Mouse (Mus musculus) liver, embryonic 14.5 days (tissue): Measurements from ENCODE around the gene Hoxa3. TPM values are rescaled to one million over a fixed set of nuclear protein-coding genes. Genes with fewer than 3 reads are reported as not detected.

Experiments
- ATAC-seq: fragments of 200-750 bp; cut with Nextera tagmentation; 2 replicates; pipeline ENCODE4 v1.8.0; 2017; ENCODE audit warnings: moderate number of reproducible peaks, mild to moderate bottlenecking, moderate library complexity; ENCODE audit not compliant: insufficient read depth
- DNase-seq, 3 experiments: peaks; one replicate each; pipeline ENCODE4 v3.0.0-alpha.2; 2012 to 2013; ENCODE audit warnings: low read depth in 3 of 3, low spot score in 3 of 3
- H3K27ac ChIP-seq: fragments of 300-500 bp; sonication (generic); 2 replicates; pipeline ENCODE4 v1.5.1; 2014; ENCODE audit warnings: moderate library complexity, mild to moderate bottlenecking, control low read depth, inconsistent platforms
- H3K27me3 ChIP-seq: fragments of 300-500 bp; sonication (generic); 2 replicates; pipeline ENCODE4 v1.6.1; 2014; ENCODE audit warnings: mild to moderate bottlenecking, low read length, moderate library complexity; ENCODE audit not compliant: control insufficient read depth, insufficient read depth
- H3K36me3 ChIP-seq: fragments of 300-500 bp; sonication (generic); replicated peaks from 2 replicates; pipeline ENCODE4 v1.6.1; 2014; ENCODE audit warnings: low read depth; ENCODE audit not compliant: control insufficient read depth, insufficient read depth
- H3K4me1 ChIP-seq, 2 experiments: fragments of 200-500 bp in 1 of 2; fragments of 300-500 bp in 1 of 2; sonication (generic) in 1 of 2; replicated peaks; 2 replicates each; pipeline ENCODE4 v1.6.1; 2012 to 2014; ENCODE audit warnings: antibody characterized with exemption in 1 of 2, inconsistent platforms in 1 of 2, low read length in 1 of 2; ENCODE audit not compliant: control insufficient read depth in 2 of 2, insufficient read depth in 2 of 2
- H3K4me2 ChIP-seq: fragments of 300-500 bp; sonication (generic); 2 replicates; pipeline ENCODE4 v1.6.1; 2014; ENCODE audit warnings: low read depth, mild to moderate bottlenecking, control low read depth, moderate library complexity
- H3K4me3 ChIP-seq, 2 experiments: fragments of 200-500 bp in 1 of 2; fragments of 300-500 bp in 1 of 2; sonication (generic) in 1 of 2; 2 replicates each; pipeline ENCODE4 v1.5.1; 2012 to 2014; ENCODE audit warnings: low read depth in 2 of 2, low read length in 2 of 2, mild to moderate bottlenecking in 2 of 2, control low read depth in 1 of 2, inconsistent platforms in 1 of 2, moderate library complexity in 1 of 2; ENCODE audit not compliant: insufficient read depth in 1 of 2
- H3K9ac ChIP-seq: fragments of 300-500 bp; sonication (generic); replicated peaks from 2 replicates; pipeline ENCODE4 v1.6.1; 2014; ENCODE audit warnings: mild to moderate bottlenecking, control low read depth, moderate library complexity
- H3K9me3 ChIP-seq: fragments of 300-500 bp; sonication (generic); 2 replicates; pipeline ENCODE4 v1.6.1; 2016; ENCODE audit warnings: low read length, mixed read lengths; ENCODE audit not compliant: control insufficient read depth
- CTCF ChIP-seq: IDR thresholded peaks from 2 replicates; pipeline ENCODE4 v1.5.1; 2016; ENCODE audit warnings: antibody characterized with exemption, low read depth, control low read depth
- EP300 ChIP-seq: IDR thresholded peaks from 2 replicates; pipeline ENCODE4 v1.6.1; 2016; ENCODE audit warnings: antibody characterized with exemption, low read depth
- WGBS: fragments of 180-500 bp; shearing (Covaris S2); extraction: QIAGEN DNeasy Blood & Tissue Kit; methylation state at CpG from one replicate; pipeline ENCODE4 v1.1.7; 2014; ENCODE audit not compliant: insufficient replicate concordance; 5-methylcytosine and 5-hydroxymethylcytosine counted together
- polyA plus RNA-seq, 2 experiments: library from polyadenylated mRNA; depleted of rRNA in 1 of 2; stranded (reverse) in 1 of 2; unstranded in 1 of 2; fragments of >200 nt; fragmentation: Nextera tagmentation in 1 of 2; extraction: Ambion mirVana in 1 of 2; gene quantifications; 2 replicates each; pipeline versions ENCODE4 v1.2.1 to v1.2.3; 2012 to 2014

Gene Hoxa3
- polyA plus RNA-seq, 2 experiments: 0.13 to 0.37 TPM

DNA sequence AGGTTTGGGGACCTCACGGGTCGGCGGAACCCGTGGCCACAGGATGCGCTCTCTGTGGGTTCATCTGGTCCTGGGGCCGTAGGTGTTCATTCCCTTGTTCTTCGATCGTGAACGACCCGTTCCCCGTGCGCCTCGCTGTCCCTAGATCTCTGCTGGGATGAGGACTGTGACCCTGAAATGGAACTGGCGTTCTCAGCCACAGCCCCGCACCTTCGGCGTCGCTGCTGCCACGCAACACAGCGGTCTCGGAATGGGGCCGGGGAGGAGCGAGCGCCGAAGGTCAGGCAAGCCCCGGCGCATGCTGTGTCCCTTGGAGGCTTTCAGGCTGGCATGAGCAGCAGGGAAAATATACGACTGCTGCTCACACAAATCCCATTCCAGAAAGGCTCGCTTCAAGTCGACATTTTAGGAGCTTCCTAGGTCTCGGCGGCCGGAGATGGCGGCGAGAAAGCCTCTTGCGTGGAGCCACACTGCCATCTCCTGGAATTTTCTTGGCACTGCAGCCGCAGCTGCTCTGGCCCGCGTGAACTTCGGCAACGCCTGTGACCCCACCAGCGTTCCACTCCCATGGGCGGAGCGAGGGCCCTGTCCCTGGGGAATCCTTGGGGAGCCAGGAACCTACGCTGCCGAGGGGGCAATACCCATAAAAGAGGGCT is 8.3 kb upstream of the Hoxa3 start, which contains the start of gene Hoxa7:
Gene Hoxa7, minus strand, starts transcription at position 518 of the 656 bp plus-strand sequence.
- peaks cover 100% of the 10 kb centered on the region for H3K27me3 ChIP-seq

DNA sequence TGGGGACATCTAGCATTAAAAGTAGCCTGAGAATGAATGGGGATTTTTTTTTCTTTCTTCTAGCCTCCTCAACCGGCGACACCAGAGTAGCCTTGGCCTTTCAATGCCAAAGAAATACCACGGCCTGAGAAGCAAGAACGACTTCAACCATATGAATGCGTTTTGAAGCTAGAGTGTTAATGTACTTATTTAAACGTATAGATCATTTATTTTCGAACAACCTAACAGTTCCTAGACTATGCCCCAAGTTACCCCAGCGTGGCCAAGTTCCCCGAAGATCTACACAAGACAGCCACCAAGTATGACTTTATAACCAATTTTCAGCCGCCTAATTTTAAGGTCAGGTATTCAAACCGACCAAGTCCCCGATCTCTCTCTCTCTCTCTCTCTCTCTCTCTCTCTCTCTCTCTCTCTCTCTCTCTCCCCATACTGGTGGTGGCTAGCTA is 7.8 kb upstream of the Hoxa3 start:
- H3K4me3 ChIP-seq: peak overlapping the region; percentile 49 to 51; a peak in 3 of 4 replicates
- peak overlapping the region; percentile 69 for H3K4me2 ChIP-seq
- DNase-seq: no peak
- no peak for ATAC-seq
- H3K27ac ChIP-seq: no peak overlapping the region
- no peak for TF ChIP-seq CTCF
- no peak for TF ChIP-seq EP300
- WGBS: 7% methylated on average over 12 of the region's 12 CpGs
- peaks cover 100% of the 10 kb centered on the region for H3K27me3 ChIP-seq
- no peaks in the 10 kb centered on the region for H3K36me3 ChIP-seq
- no peaks in the 10 kb centered on the region for H3K4me1 ChIP-seq
- H3K9ac ChIP-seq: no peak overlapping the region
- no peaks in the 10 kb centered on the region for H3K9me3 ChIP-seq

More for the DNA sequence above, 8.3 kb upstream of the Hoxa3 start, which contains the start of gene Hoxa7:
- Histone ChIP-seq H3K4me2 (peak within 1 kb of the TSS; percentile 69), H3K9me3 (no peaks in the 10 kb centered on the region), H3K4me3 (peak within 1 kb of the TSS; percentile 49 to 51), H3K4me1 (no peaks in the 10 kb centered on the region), H3K36me3 (no peaks in the 10 kb centered on the region), H3K27ac (no peak within 1 kb of the TSS), H3K9ac (no peak within 1 kb of the TSS)
- 1% methylated on average over 46 of the region's 46 CpGs for WGBS
- DNase-seq (peak in 2 of 3 experiments; percentile 26), ATAC-seq (no peak)
- TF ChIP-seq CTCF (peak; percentile 91), EP300 (no peak)

DNA sequence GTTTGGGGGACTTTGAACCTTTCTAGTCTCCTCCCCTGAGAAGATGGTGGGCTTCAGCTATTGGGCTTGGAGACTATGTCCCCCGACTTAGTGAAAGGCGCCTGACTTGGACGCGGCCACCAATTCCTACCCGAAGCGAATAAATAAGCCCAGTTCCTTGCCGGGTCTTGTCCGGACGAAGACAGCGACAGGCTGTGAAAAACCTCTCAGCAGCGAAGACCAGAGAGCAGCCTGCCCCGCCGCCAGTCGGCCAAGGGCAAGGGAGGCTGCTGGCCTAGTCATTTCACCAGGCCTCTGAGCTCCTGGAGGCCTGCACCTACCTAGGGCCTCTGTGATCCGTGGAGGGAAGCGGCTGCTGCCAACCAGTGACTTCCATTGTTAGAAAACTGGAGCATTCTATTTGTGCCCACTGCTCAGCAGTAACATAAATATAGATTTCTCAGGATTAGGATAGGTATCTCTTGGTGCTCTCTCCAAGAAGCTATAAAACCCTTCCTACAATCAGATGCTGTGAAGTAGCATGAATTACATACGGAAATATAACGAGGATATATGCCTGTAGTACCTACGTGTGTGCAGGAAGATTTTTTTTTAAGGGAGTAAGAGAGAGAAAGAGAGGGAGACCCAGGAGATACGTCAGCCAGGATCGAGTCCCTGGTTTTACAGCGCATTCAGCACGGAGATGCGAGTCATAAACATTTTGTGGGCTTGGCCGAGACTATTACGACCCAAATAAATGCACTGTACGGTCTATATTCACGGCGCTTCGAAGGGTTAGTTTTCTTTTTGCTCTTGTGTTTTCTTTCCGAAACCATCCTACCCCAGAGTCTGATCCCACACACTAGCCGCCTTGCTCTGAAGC is 7.1 kb upstream of the Hoxa3 start:
- Histone ChIP-seq H3K4me2 (no peak overlapping the region), H3K27me3 (peaks cover 100% of the 10 kb centered on the region), H3K4me1 (no peaks in the 10 kb centered on the region), H3K36me3 (no peaks in the 10 kb centered on the region), H3K4me3 (no peak overlapping the region), H3K9me3 (no peaks in the 10 kb centered on the region), H3K27ac (no peak overlapping the region), H3K9ac (no peak overlapping the region)
- 27% methylated on average over 32 of the region's 32 CpGs for WGBS
- ATAC-seq: no peak
- DNase-seq: no peak
- TF ChIP-seq CTCF: no peak
- TF ChIP-seq EP300: no peak

DNA sequence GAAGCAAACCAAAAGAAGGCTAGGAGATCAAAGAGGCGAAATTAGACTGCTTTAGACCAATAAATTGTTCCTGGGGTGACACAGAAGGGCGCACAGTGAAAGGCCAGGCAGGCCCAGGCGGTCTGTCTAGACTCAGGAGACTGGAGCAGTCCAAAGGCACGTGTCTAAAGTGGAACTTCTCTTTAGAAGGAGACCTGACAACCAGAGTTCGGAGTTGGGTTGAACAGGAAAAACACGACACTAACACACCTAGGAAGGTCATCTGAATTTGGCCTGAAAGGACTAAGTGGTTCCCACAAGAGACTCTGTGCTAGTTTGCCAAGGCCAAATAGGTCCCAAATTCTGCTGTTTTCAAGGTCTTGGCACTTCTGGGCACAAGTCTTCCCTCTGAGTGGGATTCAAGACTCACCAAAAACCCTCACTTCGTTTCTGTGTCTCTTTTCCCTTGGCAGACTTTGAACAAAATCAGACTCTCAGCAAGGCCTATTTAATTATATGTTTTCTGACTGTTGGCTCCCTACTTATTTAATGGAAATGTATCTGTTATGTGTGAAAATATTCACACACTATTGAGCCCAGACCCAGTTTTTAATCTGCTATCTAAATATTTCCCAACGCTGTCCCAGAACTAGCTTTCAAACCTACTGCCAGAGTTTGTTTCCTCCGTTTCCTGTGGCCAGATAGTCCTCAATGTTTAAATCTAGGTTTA is 6.3 kb upstream of the Hoxa3 start:
- Histone ChIP-seq H3K9me3 (no peaks in the 10 kb centered on the region), H3K36me3 (no peaks in the 10 kb centered on the region), H3K9ac (no peak overlapping the region), H3K4me1 (no peaks in the 10 kb centered on the region), H3K4me3 (no peak overlapping the region), H3K4me2 (no peak overlapping the region), H3K27ac (no peak overlapping the region), H3K27me3 (peaks cover 100% of the 10 kb centered on the region)
- WGBS: 39% methylated on average over 9 of the region's 9 CpGs
- DNase-seq (no peak), ATAC-seq (no peak)
- TF ChIP-seq CTCF: no peak
- no peak for TF ChIP-seq EP300
